Mouse (Mus musculus) cerebellum, adult 9-11 months (tissue): ENCODE results near the gene Cacybp.

Source experiments
- DNase-seq: peaks from one replicate; pipeline ENCODE4 v3.0.0; 2022

The Cacybp gene

DNA sequence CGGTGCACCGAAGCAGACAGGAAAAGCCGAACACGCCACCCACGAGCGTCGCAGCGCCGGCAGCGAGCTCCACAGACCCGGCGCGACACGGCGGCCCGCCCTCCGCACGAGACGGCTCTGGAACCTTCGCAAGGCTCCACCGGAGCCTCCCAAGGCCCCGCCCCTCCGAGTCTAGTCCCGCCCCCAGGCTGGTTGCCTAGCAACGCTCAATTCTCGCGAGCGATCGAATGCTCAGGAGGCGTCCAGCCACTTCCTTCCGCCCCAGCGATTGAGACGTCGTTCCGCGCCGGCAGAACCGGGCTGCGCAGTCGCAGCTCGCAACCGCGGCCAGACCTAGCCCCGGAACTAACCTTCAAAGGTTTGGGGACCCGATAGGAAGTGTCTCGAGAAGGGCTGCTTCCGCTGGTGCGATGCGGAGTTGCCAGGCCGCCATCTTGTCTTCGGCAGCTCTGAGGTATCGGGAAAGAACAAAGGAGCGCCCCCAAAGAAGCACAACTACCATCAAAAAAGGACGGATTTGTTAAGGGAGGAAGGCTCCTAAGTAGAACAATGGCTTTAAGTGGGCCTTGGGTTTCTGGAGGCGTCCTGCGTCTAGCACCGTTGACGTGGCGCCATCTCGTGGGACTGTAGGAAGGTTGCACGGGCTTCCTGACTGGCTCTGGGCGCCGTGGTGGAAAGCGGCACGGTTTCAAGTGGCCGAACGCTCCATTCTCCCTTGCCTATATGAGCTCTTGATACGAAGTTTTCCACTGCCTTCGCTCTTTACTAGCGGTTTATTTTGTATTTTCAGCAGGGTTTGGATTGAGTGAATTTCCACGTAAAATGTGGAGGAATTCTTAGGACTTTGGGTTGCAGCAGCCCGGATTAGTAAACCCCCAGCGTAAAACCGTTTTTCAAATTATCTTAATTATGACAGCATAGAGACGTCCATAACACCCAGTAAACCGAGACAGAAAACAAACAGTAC is at the start of gene Cacybp:
Cacybp (minus strand) TSS at position 173 of the 967 bp plus-strand sequence.
- peak; percentile 100 for DNase-seq

DNA sequence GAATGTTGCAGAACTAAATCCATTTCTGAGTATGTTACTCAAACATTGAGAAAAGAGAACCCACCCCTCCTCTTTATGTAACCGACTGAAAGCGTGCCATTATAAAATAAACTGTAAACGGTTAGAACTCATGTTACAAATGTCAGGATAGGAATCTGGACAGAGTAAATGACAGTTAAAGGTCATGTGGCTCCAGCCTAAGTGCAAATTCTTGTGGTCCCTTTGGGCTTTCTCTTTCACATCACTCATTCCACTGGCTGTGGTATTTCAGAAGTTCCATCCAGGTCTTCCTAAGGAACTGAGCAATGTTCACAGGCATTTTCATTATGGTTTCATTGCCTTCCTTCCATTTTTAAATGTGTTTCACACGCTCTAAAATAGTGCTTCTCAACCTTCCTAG is 49.7 kb upstream of the Cacybp start:
- DNase-seq: no peak

DNA sequence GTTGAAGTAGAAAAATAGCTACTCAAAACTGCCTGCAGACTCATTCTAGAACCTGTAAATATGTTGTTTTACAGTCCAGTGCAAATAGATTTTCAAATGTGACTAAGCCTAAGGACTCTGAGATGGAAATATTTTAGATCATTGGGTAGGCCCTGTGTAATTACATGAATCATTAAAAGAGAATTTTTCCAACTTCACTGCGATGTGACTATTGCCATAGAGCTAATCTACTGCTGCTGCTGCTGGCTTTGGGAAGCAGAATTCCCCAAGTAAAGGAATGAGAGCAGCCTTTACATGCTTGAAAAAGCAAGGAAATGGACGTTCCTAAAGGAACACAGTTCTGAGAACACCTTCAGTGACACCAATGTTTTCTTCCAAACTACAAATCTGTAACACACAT is 49.2 kb upstream of the Cacybp start:
- no peak for DNase-seq

- DNase-seq: no peak
Measured at GRCm38 (mm10) chr1:160260605-160261004, 47.9 kb upstream of the Cacybp start.

DNA sequence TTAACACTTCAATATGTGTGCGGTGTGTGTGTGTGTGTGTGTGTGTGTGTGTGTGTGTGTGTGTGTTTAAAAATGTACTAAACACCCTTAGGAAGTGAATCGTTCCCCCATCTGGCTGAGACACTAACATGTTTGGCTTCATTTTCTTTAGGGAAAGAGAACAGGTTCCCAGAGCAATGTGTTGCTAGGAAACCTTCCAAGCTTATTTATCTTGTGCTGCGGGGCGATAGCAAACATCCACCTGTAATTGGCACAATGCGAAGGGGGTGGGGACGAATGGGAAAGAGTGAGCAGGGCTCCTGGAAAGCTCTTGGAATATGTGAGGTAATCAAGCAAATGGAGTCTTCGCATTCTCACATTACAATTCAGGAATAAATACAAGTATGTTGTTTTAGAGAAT is 47.2 kb upstream of the Cacybp start:
- peak; percentile 71 for DNase-seq

GRCm38 (mm10) chr1:160253108-160253507 is 40.4 kb upstream of the Cacybp start:
- DNase-seq: no peak

DNA sequence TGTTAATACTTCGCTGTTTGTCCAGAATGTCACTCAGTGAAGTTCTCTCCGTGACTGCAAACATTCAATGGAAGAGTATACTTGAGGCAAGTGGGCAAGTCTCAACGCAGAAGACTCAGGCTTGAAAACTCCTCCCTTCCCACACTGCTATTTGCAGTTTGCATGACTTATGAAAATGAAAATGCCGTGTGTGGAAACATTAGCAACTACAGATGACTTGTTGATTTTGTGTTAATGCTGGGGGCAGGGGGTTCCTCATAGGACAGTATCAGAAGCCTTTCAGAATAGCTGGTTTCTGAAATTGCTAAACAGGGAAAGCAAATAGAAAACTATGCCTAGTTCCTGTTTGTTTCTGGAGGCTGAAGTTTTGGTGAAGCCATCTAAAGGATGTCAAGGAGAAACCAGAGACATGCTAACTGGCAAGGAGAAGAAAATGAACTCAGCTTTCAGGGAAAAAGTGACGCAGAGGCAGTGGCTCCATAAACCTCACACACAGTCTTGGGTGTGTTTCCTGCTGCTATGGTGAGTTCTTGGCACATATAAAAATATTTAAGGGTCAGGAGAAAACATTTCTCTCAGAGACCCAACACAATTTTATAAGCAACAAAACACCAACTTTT is 38.8 kb upstream of the Cacybp start:
- DNase-seq: no peak

DNA sequence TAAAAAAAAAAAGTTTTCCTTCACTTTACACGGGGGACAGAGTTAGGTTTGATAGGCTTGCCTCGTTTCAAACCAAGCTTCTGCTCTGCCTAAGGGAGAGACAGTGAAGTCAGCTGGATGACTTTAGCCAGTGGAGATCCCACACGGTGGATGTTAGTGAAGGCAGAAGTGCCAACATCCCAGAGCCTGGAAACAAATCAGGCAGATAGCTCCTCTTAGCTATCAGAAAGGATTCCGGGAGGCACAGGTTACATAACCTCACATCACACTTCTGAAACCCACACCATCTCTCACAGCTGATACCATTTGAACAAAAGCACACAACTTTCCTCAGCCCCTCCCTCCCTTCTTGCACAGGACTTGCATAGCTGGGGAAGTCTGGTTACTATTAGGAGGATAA is 38.1 kb upstream of the Cacybp start:
- no peak for DNase-seq

- no peak for DNase-seq
Measured at GRCm38 (mm10) chr1:160249786-160250185, 37.1 kb upstream of the Cacybp start.

DNA sequence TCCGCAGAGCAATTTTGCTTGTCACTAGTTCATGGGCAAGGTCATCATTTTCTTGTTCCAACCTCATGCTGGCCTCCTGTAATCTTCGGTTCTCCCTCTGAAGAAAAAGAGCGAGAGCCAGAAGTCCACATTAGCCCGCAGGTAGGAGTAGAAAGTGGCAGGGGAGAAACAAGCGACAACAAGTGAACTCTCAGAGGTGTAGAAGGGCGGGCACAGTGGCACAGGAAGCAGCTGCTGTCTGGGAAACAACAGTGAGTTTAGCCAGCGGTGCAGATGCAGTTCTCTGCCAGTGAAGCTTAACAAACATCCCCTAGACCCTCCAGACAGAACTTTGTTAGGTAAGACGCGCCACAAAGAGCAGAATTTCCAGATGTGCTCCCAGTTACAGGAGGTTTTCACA is 34.8 kb upstream of the Cacybp start:
- DNase-seq: no peak

GRCm38 (mm10) chr1:160246844-160247243 is 34.2 kb upstream of the Cacybp start:
- DNase-seq: no peak

DNA sequence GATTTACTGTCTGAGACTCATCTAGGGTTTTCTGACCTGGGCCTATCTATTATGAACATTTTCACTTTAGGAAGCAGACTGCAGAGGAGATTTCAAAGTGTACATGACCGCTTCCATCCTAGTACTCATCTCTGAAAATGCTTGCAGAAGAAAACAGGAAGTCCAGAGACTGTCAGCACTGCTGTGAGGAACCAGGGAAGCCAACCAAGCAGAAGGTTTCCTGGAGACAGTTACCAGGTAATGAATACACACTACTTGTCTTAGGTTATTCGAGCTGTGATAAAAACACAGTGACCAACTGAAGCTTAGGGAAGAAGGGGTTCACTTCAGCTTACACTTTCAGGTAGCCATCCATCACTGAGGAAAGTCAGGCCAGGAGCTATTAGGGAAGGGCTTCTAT is 33.3 kb upstream of the Cacybp start:
- DNase-seq: no peak

DNA sequence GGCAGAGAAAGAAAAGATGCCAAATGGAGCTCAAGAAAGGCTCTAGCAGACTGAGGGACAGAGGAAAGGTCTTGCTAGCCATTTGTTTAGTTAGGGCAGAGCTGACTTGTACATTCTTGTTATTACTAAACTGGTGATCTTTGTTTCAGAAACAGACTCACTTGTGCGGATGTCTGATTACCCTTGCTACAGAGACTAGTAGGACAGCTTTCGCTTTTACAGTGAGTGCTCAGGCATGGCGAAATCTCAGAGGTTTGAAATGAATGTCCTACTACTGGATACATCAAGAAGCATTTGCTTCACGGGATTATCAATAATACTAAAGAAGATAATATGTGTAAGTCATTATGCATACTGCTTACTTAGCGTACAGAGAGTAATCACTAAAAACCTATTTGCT is 32.0 kb upstream of the Cacybp start:
- no peak for DNase-seq

GRCm38 (mm10) chr1:160240091-160240490 is 27.4 kb upstream of the Cacybp start:
- no peak for DNase-seq

DNA sequence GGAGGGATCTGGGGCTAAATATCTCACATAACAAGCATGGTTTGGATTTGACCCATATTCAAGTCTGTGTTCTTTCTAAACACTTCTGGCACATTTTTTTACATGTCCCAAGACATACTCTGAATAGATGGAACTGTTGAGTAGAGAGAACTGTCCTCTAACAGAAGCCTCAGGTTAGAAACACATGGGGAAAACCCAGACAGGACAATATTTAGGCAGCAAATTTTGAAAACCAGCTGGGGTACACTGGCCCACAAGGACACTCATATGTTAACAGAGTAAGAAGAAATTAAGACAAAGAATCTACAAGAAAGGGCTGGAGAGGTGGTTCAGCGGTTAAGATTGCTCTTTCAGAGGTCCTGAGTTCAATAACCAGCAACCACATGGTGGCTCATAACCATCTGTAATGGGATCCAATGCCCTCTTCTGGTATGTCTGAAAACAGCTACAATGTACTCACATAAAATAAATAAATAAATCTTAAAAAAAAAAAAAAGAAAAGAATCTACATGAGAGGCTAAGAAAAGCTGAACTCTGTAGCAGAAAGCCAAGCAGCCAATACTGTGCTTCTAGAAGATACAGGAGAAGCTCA is 26.3 kb upstream of the Cacybp start:
- DNase-seq: no peak

DNA sequence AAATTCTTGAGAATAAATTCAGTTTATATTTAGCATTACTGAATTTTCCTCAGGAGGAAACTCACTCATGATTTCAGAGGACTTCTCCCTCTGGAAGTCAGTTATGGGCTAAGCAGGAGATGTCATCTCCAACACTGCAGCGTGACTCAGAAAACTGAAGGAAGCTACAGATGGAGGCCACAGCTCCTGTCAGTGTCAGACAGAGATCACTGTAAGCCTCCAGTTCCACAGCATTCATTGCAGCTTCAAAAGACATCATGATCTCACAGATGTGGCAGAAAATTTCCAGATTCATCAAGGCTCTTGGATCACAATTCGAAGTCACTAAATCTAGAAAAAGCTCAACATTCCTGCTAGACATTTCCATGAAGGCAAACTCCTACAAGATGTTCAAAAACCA is 25.3 kb upstream of the Cacybp start:
- no peak for DNase-seq

GRCm38 (mm10) chr1:160233921-160234320 is 21.2 kb upstream of the Cacybp start:
- DNase-seq: no peak

DNA sequence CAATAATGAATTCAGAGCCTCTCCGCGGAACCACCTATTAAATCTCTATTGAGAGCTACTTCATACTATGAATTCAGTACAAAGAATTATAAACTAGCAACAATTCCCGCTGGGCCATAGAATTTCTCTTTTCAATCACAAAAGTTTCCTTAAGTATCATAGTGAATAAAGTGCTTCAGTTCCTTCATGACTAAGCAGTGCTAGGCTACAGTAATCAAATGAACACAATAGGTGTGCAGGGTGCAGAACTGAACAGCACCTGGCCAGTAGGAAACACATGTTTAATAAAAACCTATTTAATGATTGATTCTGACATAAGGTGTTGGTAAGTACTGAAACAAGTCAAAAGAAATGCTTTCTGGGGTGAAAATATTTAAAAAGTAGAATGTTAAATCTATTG is 19.4 kb upstream of the Cacybp start:
- DNase-seq: no peak

DNA sequence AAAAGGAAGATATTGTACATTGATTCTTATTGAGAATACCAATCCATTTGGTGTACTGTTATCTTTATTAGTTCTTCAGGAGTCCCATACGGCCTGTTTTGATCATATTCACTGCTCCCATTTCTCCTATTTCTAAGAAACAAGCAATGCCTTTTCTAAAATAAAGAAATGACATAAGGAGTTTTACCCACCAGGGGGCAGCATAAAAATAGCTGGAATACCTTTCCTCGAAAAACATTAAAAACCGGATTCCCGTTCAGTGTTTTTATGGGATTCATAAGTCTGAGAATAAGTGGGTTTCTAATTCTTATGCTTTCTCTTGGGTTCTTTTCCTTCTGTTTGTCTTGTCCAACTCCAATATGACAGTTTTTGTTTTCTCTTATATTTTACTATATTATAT is 18.3 kb upstream of the Cacybp start:
- DNase-seq: no peak

- DNase-seq: no peak
Measured at GRCm38 (mm10) chr1:160227850-160228249, 15.2 kb upstream of the Cacybp start.

- DNase-seq: no peak
Measured at GRCm38 (mm10) chr1:160227196-160227595, 14.5 kb upstream of the Cacybp start.

DNA sequence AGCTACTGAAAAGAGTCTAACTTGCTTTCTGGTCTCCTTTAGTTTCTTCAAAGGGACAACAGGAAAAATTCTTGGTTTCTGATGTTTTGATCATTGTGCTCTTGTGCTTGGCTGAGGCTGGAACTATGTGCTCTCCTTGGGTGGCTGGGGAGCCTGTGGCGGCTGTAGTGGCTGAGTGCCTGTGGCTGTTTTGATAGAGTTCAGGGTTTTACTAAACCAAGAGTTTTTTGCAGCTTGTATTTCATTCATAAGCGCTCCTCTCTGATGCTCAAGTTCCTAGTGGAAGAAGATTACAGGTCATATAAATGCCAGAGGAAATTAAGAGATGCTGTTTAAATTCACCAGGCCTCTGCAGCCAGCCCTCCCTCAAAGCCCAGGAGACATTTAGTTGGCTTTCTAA is 11.4 kb upstream of the Cacybp start:
- DNase-seq: no peak

DNA sequence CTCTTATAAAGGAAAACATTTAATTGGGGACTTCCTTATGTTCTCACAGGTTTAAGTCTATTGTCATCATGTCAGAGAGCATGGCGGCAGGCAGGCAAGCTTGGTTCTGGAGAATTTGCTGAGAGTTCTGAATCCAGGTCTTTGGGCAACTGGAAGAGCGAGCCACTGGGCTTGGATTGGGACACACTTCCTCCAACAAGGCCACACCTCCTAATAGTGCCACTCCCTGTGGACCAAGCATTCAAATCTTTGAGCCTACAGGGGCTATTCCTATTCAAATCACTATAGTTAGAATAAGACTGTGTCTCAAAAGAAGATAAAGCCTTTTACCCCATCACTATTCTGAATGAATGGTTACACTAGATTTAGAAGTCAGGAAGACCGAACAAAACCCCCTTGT is 5.2 kb upstream of the Cacybp start:
- no peak for DNase-seq

DNA sequence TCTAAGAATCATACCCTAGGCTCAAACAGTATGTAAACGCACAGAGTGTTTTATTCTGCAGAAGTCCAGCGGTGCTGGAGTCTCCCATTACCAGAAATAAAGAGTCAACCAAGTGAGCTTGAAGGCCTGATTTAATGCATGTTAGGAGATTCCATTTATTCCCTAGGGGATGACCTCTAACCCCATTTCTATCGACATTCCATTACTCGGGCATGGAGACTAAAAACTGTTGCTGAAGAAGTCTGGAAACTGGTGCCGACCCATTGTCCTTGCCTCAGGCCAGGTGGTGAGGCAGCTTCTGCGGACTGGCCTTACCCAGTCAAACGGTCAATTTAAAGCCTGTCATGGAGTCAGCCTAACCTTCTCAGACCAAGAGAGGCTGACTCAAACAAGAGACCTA is 1.5 kb upstream of the Cacybp start:
- DNase-seq: no peak
